Mouse (Mus musculus) kidney, postnatal 0 days (tissue): ENCODE measurements around the gene 1700034J05Rik. TPM values are rescaled to one million over a fixed set of nuclear protein-coding genes. Genes with fewer than 3 reads are reported as not detected.

Source experiments
- ATAC-seq: fragments of 200-750 bp; cut with Nextera tagmentation; replicated peaks from 2 replicates; pipeline ENCODE4 v1.8.0; 2017; ENCODE audit warnings: low read depth, moderate number of reproducible peaks, moderate TSS enrichment, moderate library complexity; ENCODE audit not compliant: low FRiP score
- DNase-seq: peaks from one replicate; pipeline ENCODE4 v3.0.0-alpha.2; 2016; ENCODE audit warnings: low spot score
- H3K27ac ChIP-seq: fragments of 300-500 bp; sonication (generic); 2 replicates; pipeline ENCODE4 v1.5.1; 2014; ENCODE audit warnings: mild to moderate bottlenecking
- H3K27me3 ChIP-seq: fragments of 300-500 bp; sonication (generic); 2 replicates; pipeline ENCODE4 v1.6.1; 2014; ENCODE audit warnings: low read length, mixed read lengths; ENCODE audit not compliant: insufficient read depth
- H3K36me3 ChIP-seq: fragments of 300-500 bp; sonication (generic); 2 replicates; pipeline ENCODE4 v1.6.1; 2014; ENCODE audit warnings: low read length, mixed read lengths; ENCODE audit not compliant: insufficient read depth
- H3K4me1 ChIP-seq: fragments of 300-500 bp; sonication (generic); replicated peaks from 2 replicates; pipeline ENCODE4 v1.6.1; 2014; ENCODE audit warnings: antibody characterized with exemption, low read length, mixed read lengths; ENCODE audit not compliant: insufficient read depth
- H3K4me2 ChIP-seq: fragments of 300-500 bp; sonication (generic); 2 replicates; pipeline ENCODE4 v1.6.1; 2014; ENCODE audit warnings: mild to moderate bottlenecking, low read length, moderate library complexity, mixed read lengths
- H3K4me3 ChIP-seq: fragments of 300-500 bp; sonication (generic); replicated peaks from 2 replicates; pipeline ENCODE4 v1.5.1; 2014; ENCODE audit warnings: low read depth, low read length
- H3K9ac ChIP-seq: fragments of 300-500 bp; sonication (generic); 2 replicates; pipeline ENCODE4 v1.6.1; 2014; ENCODE audit warnings: low read depth, low read length
- H3K9me3 ChIP-seq: fragments of 300-500 bp; sonication (generic); replicated peaks from 2 replicates; pipeline ENCODE4 v1.6.1; 2016; ENCODE audit warnings: low read length, inconsistent platforms, mixed read lengths
- CTCF ChIP-seq: IDR thresholded peaks from 2 replicates; pipeline ENCODE4 v1.5.1; 2016; ENCODE audit warnings: antibody characterized with exemption, low read depth, mild to moderate bottlenecking, moderate library complexity
- WGBS: fragments of 180-500 bp; shearing (Covaris S2); extraction: QIAGEN DNeasy Blood & Tissue Kit; methylation state at CpG from one replicate; pipeline ENCODE4 v1.1.7; 2014; 5-methylcytosine and 5-hydroxymethylcytosine counted together
- polyA plus RNA-seq: library from polyadenylated mRNA; unstranded; fragments of >200 nt; fragmentation: Nextera tagmentation; extraction: Ambion mirVana; gene quantifications from 2 replicates; pipeline ENCODE4 v1.2.1, GENCODE M21; 2015

1700034J05Rik gene
- polyA plus RNA-seq, 1 experiment from 2014 or later = 0.09 TPM

DNA sequence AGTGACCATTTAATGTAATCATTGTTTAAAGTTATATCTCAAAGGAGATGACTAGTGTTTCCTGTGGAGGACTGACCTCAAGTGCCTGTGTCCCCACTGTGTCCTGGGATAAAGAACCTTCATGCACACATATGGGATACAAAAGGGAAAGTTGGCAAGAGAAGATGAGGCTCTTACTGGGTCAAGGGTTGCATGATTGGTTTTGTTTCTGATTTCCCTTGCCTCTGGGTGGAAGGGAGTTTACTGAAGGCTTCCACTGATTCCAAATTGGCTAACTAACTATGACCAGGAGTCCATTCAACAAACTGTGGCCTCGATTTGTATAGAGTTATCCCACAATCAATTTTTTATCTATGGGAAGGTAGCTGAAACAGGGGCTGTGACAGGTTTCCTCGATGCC, 50.6 kb downstream of the 1700034J05Rik start:
- Histone ChIP-seq H3K9me3 (no peaks in the 10 kb centered on the region), H3K4me3 (no peak overlapping the region), H3K4me2 (no peak overlapping the region), H3K27me3 (no peaks in the 10 kb centered on the region), H3K36me3 (no peaks in the 10 kb centered on the region), H3K27ac (no peak overlapping the region), H3K4me1 (peaks cover 30% of the 10 kb centered on the region), H3K9ac (no peak overlapping the region)
- no peak for TF ChIP-seq CTCF
- no peak for DNase-seq
- 89% methylated on average over 2 of the region's 2 CpGs for WGBS
- ATAC-seq = no peak

DNA sequence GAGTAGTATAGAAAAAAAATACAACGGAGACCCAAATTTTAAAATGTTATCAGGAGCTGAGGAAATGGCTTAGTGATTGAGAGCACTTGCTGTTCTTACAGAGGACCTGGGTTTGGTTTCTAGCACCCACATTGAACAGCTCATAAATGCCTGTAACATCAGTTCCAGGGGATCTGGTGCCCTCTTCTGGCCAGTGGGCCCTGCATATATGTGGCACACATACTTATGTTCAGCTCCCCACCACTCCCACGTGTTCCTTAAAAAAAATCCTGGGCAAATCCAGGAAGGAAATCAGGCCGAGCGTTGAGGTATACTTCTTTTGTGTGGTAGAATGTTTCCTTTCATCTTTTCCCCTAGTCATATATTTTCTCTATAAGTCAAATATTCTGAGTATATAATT, 52.3 kb downstream of the 1700034J05Rik start:
- ATAC-seq = no peak
- no peaks in the 10 kb centered on the region for H3K36me3 ChIP-seq
- H3K9ac ChIP-seq = no peak overlapping the region
- no peak overlapping the region for H3K4me3 ChIP-seq
- no peaks in the 10 kb centered on the region for H3K27me3 ChIP-seq
- no peak; the same call in 1 of the 2 replicates for TF ChIP-seq CTCF
- no peak overlapping the region for H3K4me2 ChIP-seq
- DNase-seq = no peak
- H3K4me1 ChIP-seq = peaks cover 24% of the 10 kb centered on the region
- no peak overlapping the region for H3K27ac ChIP-seq
- H3K9me3 ChIP-seq = no peaks in the 10 kb centered on the region
- WGBS = 87% methylated on average over 4 of the region's 4 CpGs

Other genes starting within 250 kb of the 1700034J05Rik start
- gene Stk38l, start 229.4 kb downstream of the 1700034J05Rik start, polyA plus RNA-seq = 13.1 and 14.2 TPM in 2 replicates
- 1.2 and 1.8 TPM in 2 replicates for gene Arntl2, start 158.4 kb downstream of the 1700034J05Rik start, polyA plus RNA-seq
- not detected in 2 replicates for gene Smco2, start 104.3 kb downstream of the 1700034J05Rik start, polyA plus RNA-seq
- 55.9 and 60.2 TPM in 2 replicates for gene Ppfibp1, start 65.9 kb downstream of the 1700034J05Rik start, polyA plus RNA-seq
- 0.70 and 0.84 TPM in 2 replicates for gene Rep15, start 78.2 kb upstream of the 1700034J05Rik start, polyA plus RNA-seq
- 132 and 139 TPM in 2 replicates for gene Mrps35, start 88.3 kb upstream of the 1700034J05Rik start, polyA plus RNA-seq
- gene Mansc4, start 132.6 kb upstream of the 1700034J05Rik start, polyA plus RNA-seq = 3.7 and 4.3 TPM in 2 replicates
- 5.7 and 6.0 TPM in 2 replicates for gene Klhl42, start 137.0 kb upstream of the 1700034J05Rik start, polyA plus RNA-seq